Mouse (Mus musculus): ENCODE results near the gene Cryz. TPM values are rescaled to one million over a fixed set of nuclear protein-coding genes. Genes with fewer than 3 reads are reported as not detected.
A peak's percentile ranks its signal among the peaks of the same experiment; 100 is the strongest.
"Not testable (repeated sequence)": the region's sequence is repeated elsewhere in the genome, so short reads cannot be mapped to it uniquely, and the experiment has no call there.

Cryz gene
- polyA plus RNA-seq, 1 experiment from 2014 or later, result 16.8 TPM

DNA sequence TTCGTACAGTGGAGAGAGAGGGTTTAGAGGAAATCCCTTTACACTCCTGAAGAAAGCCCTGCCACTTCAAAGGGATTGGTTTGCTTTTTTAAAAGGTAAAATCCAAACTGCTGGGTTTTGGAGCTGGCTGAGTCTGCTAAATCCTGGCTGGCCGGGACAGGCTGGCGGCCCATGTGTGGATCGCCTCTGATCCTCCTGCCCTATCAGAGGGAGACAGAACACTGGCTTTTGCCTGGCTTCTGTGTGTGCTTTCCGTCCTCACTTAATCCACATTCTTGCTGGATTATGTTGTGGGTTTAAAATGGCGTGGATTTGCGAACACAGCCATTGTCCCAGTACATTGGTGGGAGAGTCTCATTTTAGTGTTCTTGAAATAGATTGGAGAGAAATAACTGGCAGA is 18.8 kb downstream of the Cryz start:
- no peak for ATAC-seq (ENCODE audit: low FRiP score)
- no peaks in the 10 kb centered on the region for H3K4me1 ChIP-seq
- H3K4me2 ChIP-seq, result no peak overlapping the region
- no peak overlapping the region for H3K27ac ChIP-seq
- H3K9ac ChIP-seq, result no peak overlapping the region
- peaks cover 8% of the 10 kb centered on the region for H3K36me3 ChIP-seq (replicated peaks)
- no peak overlapping the region for H3K4me3 ChIP-seq (replicated peaks)
- H3K9me3 ChIP-seq, result no peaks in the 10 kb centered on the region
- H3K27me3 ChIP-seq, result no peaks in the 10 kb centered on the region
- 69% methylated on average over 7 of the region's 7 CpGs for WGBS

DNA sequence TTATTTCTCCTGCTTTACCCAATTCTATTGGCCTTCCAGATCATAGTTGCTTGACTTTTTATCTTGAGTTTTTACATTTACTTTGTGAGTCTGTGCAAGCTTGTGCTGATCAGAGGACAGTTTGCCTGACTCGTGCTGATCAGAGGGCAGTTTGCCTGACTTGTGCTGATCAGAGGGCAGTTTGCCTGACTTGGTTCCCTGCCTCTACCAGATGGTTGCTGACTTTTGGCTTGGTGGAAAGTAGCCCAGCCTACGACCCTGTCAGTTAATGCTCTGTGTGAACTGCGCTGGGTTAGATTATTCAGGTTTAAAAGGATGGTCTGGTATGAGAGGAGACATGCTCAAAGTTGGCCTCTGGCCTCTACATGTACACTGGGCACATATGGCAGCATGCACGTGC is 19.6 kb downstream of the Cryz start:
- no peak overlapping the region for H3K4me2 ChIP-seq
- WGBS, result 92% methylated on average over 4 of the region's 4 CpGs
- H3K27ac ChIP-seq, result no peak overlapping the region
- H3K9ac ChIP-seq, result no peak overlapping the region
- ATAC-seq (ENCODE audit: low FRiP score), result no peak
- no peak overlapping the region for H3K4me3 ChIP-seq (replicated peaks)
- H3K27me3 ChIP-seq, result no peaks in the 10 kb centered on the region
- no peaks in the 10 kb centered on the region for H3K9me3 ChIP-seq
- H3K4me1 ChIP-seq, result no peaks in the 10 kb centered on the region
- H3K36me3 ChIP-seq (replicated peaks), result peaks cover 10% of the 10 kb centered on the region

DNA sequence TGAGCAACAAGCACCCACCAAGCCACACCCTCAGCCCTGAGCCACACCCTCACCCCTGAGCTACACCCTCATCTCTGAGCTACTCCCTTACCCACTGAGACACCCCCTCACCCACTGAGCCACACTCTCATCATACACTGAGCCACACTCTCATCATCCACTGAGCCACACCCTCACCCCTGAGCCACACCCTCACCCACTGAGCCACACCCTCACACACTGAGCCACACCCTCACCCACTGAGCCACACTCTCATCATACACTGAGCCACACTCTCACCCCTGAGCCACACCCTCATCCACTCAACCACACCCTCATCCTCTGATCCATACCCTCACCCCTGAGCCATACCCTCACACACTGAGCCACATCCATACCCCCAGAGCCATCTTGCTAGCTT is 31.8 kb downstream of the Cryz start:
- no peaks in the 10 kb centered on the region for H3K27me3 ChIP-seq
- ATAC-seq (ENCODE audit: low FRiP score), result peak; percentile 61; the same call in 1 of the 2 replicates
- no peak overlapping the region for H3K27ac ChIP-seq
- no peak overlapping the region for H3K4me2 ChIP-seq
- no peaks in the 10 kb centered on the region for H3K36me3 ChIP-seq (replicated peaks)
- H3K9me3 ChIP-seq, result no peaks in the 10 kb centered on the region
- no peak overlapping the region for H3K4me3 ChIP-seq (replicated peaks)
- H3K4me1 ChIP-seq, result no peaks in the 10 kb centered on the region
- no peak overlapping the region for H3K9ac ChIP-seq

DNA sequence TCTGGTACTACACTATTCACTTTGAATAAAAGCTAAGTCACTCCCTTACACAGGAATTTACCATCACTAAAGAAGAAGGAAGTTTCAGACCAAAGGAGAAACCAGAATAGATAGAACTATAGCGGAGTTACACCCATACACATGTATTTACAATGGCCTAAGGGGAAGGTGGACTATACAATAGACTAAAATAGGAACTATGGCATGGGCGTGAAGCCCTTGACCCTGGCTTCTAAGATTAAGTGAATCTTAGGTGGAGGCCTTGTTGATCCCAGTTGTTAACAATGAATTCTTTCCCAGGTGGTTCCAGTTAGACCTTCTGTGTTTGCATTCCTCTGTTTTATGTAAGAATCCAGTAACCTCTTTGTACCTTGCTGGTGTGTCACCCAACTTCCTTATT is 34.8 kb downstream of the Cryz start:
- H3K27me3 ChIP-seq; H3K27ac ChIP-seq; H3K4me2 ChIP-seq; H3K9ac ChIP-seq; H3K4me3 ChIP-seq (replicated peaks); H3K9me3 ChIP-seq; ATAC-seq (ENCODE audit: low FRiP score); H3K4me1 ChIP-seq; H3K36me3 ChIP-seq (replicated peaks): not testable (repeated sequence)
- 79% methylated on average over 2 of the region's 2 CpGs for WGBS

DNA sequence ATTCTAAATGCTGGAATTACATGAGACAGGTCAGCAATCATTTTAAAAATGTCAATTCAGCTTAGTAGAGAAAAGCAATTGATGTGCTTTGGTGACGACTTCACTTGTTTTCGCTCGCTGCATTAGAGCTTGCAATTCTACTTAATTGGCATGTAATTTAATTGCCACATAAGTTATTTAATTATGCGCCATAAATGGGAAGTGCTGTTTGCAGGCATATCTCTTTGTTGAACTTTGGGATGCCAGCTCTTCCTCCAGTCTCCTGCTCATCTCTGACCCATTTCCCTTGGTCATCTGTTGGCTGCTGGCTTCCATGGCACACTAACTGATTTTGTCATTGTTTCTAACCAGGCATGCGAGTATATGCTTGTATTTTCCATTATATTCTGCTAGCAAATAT is 36.6 kb downstream of the Cryz start:
- WGBS, result 72% methylated on average over 5 of the region's 5 CpGs
- Histone ChIP-seq H3K4me1 (no peaks in the 10 kb centered on the region), H3K27ac (no peak overlapping the region), H3K36me3 (replicated peaks) (no peaks in the 10 kb centered on the region), H3K27me3 (no peaks in the 10 kb centered on the region), H3K9me3 (no peaks in the 10 kb centered on the region), H3K4me2 (no peak overlapping the region), H3K4me3 (replicated peaks) (no peak overlapping the region), H3K9ac (no peak overlapping the region)
- ATAC-seq (ENCODE audit: low FRiP score), result no peak

DNA sequence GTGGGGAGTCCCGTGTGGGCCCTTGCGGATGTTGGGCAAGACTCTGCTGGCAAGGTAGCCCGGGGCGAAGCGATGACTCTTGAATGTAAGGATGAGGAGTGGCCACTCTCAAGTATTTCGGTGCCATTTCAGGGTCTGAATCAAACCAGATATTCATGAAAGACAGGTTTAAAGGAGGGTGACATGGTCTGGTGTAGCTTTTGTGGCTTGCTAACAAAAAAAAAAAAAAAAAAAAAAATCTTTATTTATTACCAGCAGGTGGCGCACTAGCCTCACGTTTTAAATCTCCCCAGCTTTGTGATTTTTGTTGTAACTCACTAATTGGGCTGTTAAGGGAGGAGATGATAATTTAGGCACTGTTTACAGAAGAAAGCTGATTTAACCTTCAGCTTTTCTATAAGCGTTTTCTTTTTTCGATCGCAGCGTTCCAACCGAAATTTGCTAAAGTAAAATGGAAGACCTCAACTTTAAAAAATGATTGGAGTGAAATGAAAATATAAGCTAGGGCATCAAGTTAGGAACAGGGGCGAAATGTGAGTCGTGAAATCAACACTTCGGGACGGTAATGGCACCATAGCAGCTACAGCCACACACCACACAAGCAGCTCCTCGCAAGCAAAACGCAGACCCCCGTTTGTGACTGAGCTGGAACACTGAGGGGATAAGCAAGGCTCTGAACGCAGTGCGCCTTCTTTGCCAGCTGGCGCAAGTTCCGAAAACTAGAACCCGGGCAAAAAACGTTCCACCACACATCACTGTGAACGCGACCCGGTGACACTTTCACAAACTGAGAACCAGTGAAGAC is 50.3 kb downstream of the Cryz start:
- Histone ChIP-seq H3K4me3 (replicated peaks) (0 out of 2 replicates have a peak overlapping the region, but pooled peaks have one; percentile 7), H3K27me3 (0 out of 2 replicates have a peak, but pooled peaks cover 4% of the 10 kb centered on the region), H3K9me3 (no peaks in the 10 kb centered on the region), H3K9ac (no peak overlapping the region), H3K36me3 (replicated peaks) (no peaks in the 10 kb centered on the region), H3K27ac (no peak overlapping the region), H3K4me1 (peaks cover 11% of the 10 kb centered on the region; the same call in 1 of the 2 replicates), H3K4me2 (peak overlapping the region; percentile 15)
- peak; percentile 74 for ATAC-seq (ENCODE audit: low FRiP score)
- WGBS, result 58% methylated on average over 29 of the region's 29 CpGs

DNA sequence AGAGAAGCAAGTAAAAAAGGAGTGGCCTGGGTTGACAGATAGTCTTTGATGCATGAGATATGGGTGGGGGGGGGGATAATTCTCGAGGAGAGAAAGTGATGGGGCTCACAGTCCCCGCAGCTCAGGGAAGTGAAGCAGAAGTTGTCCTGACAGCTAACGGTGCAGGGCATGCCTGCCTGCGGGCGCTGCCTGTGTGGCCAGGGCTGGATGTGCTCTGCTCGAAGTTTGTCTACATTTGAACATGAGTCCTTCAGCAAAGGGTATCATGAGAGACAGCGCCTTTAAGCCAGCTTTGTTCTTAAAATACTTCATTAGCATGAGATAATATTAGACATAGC is 50.9 kb downstream of the Cryz start:
- peak overlapping the region; percentile 15 for H3K4me2 ChIP-seq
- peak; percentile 20; the same call in 1 of the 2 replicates for ATAC-seq (ENCODE audit: low FRiP score)
- H3K4me3 ChIP-seq (replicated peaks), result no peak overlapping the region
- no peak overlapping the region for H3K9ac ChIP-seq
- no peaks in the 10 kb centered on the region for H3K36me3 ChIP-seq (replicated peaks)
- peaks cover 11% of the 10 kb centered on the region; the same call in 1 of the 2 replicates for H3K4me1 ChIP-seq
- WGBS, result 64% methylated on average over 7 of the region's 7 CpGs
- H3K9me3 ChIP-seq, result no peaks in the 10 kb centered on the region
- H3K27ac ChIP-seq, result no peak overlapping the region
- H3K27me3 ChIP-seq, result peaks cover 10% of the 10 kb centered on the region; the same call in 1 of the 2 replicates

DNA sequence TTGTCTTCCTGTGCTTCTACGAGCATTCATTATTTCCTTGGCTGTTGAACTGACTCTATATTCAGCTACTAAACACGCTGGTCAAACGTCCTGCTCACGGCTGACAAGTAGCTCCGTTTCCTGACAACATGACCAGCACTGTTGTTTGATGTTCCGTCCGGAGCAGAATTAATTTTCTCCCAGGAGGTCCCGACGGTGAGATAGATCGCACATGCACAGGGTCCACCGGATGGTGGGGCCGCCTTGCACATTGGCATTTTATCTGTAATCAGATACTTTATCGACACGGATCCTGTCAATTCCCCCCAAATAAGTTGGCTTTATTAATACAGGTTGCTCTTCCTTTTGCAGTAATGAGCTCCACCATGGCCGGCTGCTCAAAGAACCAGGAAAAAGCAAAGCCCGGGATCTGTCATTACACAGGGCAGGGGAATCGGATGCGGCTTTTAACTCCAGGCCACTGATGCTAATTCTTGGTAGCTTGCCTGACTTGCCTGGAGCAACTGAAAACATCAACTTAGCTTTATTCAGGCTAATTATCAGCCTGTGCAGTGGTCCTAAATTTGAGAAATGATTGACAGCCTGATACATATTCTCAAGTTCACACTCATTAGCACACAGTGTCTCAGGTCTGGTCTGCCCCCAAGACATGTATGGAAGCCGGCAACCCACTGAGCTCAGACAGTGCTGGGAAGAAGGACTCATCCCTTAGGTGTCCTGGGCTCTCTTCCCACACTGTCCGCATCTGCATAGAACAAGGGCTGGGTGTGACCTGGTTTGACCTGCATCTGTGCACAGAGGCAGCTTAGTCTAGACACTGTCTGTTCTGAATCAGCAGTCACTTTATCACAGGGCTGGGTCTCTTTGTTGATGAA is 53.1 kb downstream of the Cryz start:
- no peak overlapping the region for H3K27ac ChIP-seq
- peaks cover 10% of the 10 kb centered on the region; the same call in 1 of the 2 replicates for H3K27me3 ChIP-seq
- no peak overlapping the region for H3K4me3 ChIP-seq (replicated peaks)
- 65% methylated on average over 20 of the region's 20 CpGs for WGBS
- H3K9ac ChIP-seq, result no peak overlapping the region
- no peaks in the 10 kb centered on the region for H3K36me3 ChIP-seq (replicated peaks)
- H3K9me3 ChIP-seq, result no peaks in the 10 kb centered on the region
- peaks cover 11% of the 10 kb centered on the region; the same call in 1 of the 2 replicates for H3K4me1 ChIP-seq
- ATAC-seq (ENCODE audit: low FRiP score), result no peak
- no peak overlapping the region for H3K4me2 ChIP-seq

DNA sequence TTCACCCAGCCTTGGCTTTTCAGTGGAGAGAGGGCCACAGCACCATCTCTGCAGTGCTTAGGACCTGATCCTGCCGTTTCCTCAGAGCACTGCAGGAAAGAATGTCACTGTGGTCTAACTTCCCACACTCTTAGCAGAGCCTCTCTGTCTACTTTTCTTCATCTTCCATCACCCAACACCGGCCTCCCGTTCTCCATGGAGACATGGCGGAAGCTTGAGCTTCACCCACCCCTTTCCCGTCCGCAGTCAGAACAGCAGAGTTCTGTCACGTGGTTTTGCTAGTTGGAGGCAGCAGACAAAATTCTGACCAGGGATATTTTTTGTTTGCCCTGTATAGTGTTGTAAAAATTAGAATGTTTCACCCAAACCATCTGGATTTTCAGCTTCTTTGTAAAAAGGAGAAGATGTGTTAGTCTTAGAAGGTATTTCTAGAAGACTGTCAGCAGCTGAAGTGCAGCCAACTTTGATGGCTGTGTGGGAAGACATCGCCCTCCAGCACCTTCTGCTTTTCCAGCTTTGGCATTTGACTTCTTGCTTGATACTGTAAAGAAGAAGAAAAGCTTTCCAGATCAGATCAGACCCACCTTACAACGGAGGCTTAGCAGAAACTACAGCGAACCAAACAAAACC is 54.8 kb downstream of the Cryz start:
- H3K27ac ChIP-seq, result no peak overlapping the region
- H3K27me3 ChIP-seq, result peaks cover 10% of the 10 kb centered on the region; the same call in 1 of the 2 replicates
- WGBS, result 80% methylated on average over 10 of the region's 10 CpGs
- H3K36me3 ChIP-seq (replicated peaks), result no peaks in the 10 kb centered on the region
- H3K4me1 ChIP-seq, result peaks cover 11% of the 10 kb centered on the region; the same call in 1 of the 2 replicates
- no peak overlapping the region for H3K4me3 ChIP-seq (replicated peaks)
- ATAC-seq (ENCODE audit: low FRiP score), result no peak
- H3K9ac ChIP-seq, result no peak overlapping the region
- H3K4me2 ChIP-seq, result no peak overlapping the region
- H3K9me3 ChIP-seq, result no peaks in the 10 kb centered on the region

DNA sequence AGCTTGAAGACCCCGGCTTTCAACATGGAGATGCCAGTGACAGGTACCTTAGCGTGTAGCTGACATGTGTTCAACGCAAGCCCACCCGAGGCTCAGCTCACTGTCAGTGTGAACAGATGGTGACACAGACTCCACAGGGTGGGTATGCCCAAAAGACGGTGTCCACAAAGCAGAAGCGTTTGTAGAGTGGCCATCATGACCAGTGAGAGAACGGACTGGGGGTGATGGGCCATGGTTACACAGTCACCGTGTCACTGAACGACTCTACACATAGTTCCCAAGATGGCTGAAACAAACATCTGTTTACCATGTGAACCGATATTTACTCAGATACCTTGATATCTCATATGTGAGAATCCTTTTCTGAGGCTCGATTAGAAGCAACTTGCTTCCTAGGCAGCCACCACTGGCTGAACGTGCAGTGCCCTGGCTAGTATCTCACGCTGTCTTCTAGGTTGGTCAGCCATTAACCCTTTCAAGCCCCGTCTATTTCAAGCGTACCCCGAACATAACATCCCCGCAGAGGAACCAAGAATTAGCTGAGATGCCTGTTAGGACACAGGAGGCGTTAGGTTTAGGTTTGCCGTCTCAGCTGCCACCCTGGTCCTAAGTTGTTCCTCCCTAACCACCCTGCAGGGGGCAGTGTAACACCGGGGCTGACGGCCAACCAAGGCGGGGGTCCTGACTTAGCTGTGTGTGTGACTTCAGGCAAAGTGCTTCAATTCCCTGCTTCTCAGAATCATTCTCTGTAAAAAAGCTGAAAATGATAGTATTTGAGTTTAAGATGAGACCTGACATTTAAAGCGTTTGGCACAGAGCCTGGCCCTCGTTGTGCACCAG is 56.3 kb downstream of the Cryz start:
- no peaks in the 10 kb centered on the region for H3K36me3 ChIP-seq (replicated peaks)
- H3K9ac ChIP-seq, result no peak overlapping the region
- no peak overlapping the region for H3K4me2 ChIP-seq
- H3K27ac ChIP-seq, result no peak overlapping the region; the same call in 1 of the 2 replicates
- peaks cover 9% of the 10 kb centered on the region; the same call in 1 of the 2 replicates for H3K4me1 ChIP-seq
- no peak overlapping the region for H3K4me3 ChIP-seq (replicated peaks)
- 46% methylated on average over 24 of the region's 24 CpGs for WGBS
- H3K9me3 ChIP-seq, result no peaks in the 10 kb centered on the region
- H3K27me3 ChIP-seq, result peaks cover 10% of the 10 kb centered on the region; the same call in 1 of the 2 replicates
- peak; percentile 76 for ATAC-seq (ENCODE audit: low FRiP score)

DNA sequence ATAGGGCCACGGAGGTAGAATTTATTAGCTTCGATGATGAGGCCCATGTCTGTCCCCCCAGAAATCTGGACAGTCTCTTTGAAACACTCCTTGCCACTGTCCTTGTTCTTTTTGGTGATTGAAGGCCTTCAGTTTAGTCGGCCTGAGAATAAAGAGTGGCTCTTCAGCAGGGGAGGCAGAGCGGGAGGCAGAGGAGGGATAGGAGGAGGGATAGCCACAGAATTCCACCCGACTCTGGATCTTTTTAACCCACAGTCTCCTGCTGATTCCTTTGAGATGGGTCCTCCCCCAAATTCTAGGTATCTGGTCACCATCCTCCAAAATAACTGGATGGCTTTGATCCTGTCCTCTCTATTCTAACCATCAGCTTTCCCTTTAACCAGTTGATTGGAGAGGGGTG is 56.9 kb downstream of the Cryz start:
- H3K36me3 ChIP-seq (replicated peaks), result no peaks in the 10 kb centered on the region
- peak; percentile 28; the same call in 1 of the 2 replicates for ATAC-seq (ENCODE audit: low FRiP score)
- no peak overlapping the region for H3K4me2 ChIP-seq
- no peaks in the 10 kb centered on the region for H3K9me3 ChIP-seq
- H3K27me3 ChIP-seq, result peaks cover 7% of the 10 kb centered on the region; the same call in 1 of the 2 replicates
- peak overlapping the region; percentile 36; the same call in 1 of the 2 replicates for H3K27ac ChIP-seq
- no peak overlapping the region for H3K4me3 ChIP-seq (replicated peaks)
- H3K9ac ChIP-seq, result no peak overlapping the region
- peaks cover 9% of the 10 kb centered on the region; the same call in 1 of the 2 replicates for H3K4me1 ChIP-seq
- WGBS, result 42% methylated on average over 5 of the region's 5 CpGs
